Mouse (Mus musculus) G1E-ER4 (cell line): ENCODE results near the gene Iqsec1. TPM values are rescaled to one million over a fixed set of nuclear protein-coding genes. Genes with fewer than 3 reads are reported as not detected.

ENCODE experiments used
- GATA1 ChIP-seq: IDR thresholded peaks from one replicate; pipeline ENCODE4 v1.8.0; 2012; ENCODE audit warnings: low read length, inconsistent platforms
- polyA plus RNA-seq: library from polyadenylated mRNA; stranded (reverse); fragments of >175 nt; gene quantifications from 2 replicates; pipeline ENCODE4 v1.2.3, GENCODE M21; 2012

Iqsec1 gene
- 43.4 and 52.2 TPM in 2 replicates for polyA plus RNA-seq

GRCm38 (mm10) chr6:90988648-90989317 lies at the start of gene Iqsec1:
Iqsec1 (minus strand) TSS chr6:90988685.
- TF ChIP-seq GATA1 = no peak

GRCm38 (mm10) chr6:91028256-91028655 lies 39.8 kb upstream of the Iqsec1 start:
- no peak for TF ChIP-seq GATA1

GRCm38 (mm10) chr6:91020810-91021209 lies 32.3 kb upstream of the Iqsec1 start:
- TF ChIP-seq GATA1 = no peak

- no peak for TF ChIP-seq GATA1
Observed at GRCm38 (mm10) chr6:91016600-91017230, 28.2 kb upstream of the Iqsec1 start.

GRCm38 (mm10) chr6:91014198-91014958 lies 25.9 kb upstream of the Iqsec1 start:
- TF ChIP-seq GATA1 = no peak

- TF ChIP-seq GATA1 = no peak
Observed at GRCm38 (mm10) chr6:91012458-91012857, 24.0 kb upstream of the Iqsec1 start.

- TF ChIP-seq GATA1 = no peak
Observed at GRCm38 (mm10) chr6:91011568-91011967, 23.1 kb upstream of the Iqsec1 start.

- no peak for TF ChIP-seq GATA1
Observed at GRCm38 (mm10) chr6:91008284-91008830, 19.9 kb upstream of the Iqsec1 start.

GRCm38 (mm10) chr6:91007207-91007606 lies 18.7 kb upstream of the Iqsec1 start:
- TF ChIP-seq GATA1 = no peak

GRCm38 (mm10) chr6:91004157-91004556 lies 15.7 kb upstream of the Iqsec1 start:
- no peak for TF ChIP-seq GATA1

- TF ChIP-seq GATA1 = no peak
Observed at GRCm38 (mm10) chr6:91003310-91003995, 15.0 kb upstream of the Iqsec1 start.

- TF ChIP-seq GATA1 = no peak
Observed at GRCm38 (mm10) chr6:91001566-91001965, 13.1 kb upstream of the Iqsec1 start.

- TF ChIP-seq GATA1 = no peak
Observed at GRCm38 (mm10) chr6:91000819-91001525, 12.5 kb upstream of the Iqsec1 start.

GRCm38 (mm10) chr6:90999176-90999575 lies 10.7 kb upstream of the Iqsec1 start:
- no peak for TF ChIP-seq GATA1

GRCm38 (mm10) chr6:90997025-90997424 lies 8.5 kb upstream of the Iqsec1 start:
- TF ChIP-seq GATA1 = no peak
